Mouse (Mus musculus) liver, adult 2 months (tissue): ENCODE data around the gene Egf.

Experiments
- CTCF ChIP-seq: fragments of 200-500 bp; IDR thresholded peaks from 2 replicates; pipeline ENCODE4 v1.5.1; 2011; ENCODE audit warnings: low read depth, low read length, control low read depth
- POLR2A ChIP-seq: fragments of 200-500 bp; IDR thresholded peaks from 2 replicates; pipeline ENCODE4 v1.6.1; 2011; ENCODE audit warnings: low read length, control low read depth; ENCODE audit not compliant: insufficient read depth; ENCODE audit errors: extremely low read depth

DNA sequence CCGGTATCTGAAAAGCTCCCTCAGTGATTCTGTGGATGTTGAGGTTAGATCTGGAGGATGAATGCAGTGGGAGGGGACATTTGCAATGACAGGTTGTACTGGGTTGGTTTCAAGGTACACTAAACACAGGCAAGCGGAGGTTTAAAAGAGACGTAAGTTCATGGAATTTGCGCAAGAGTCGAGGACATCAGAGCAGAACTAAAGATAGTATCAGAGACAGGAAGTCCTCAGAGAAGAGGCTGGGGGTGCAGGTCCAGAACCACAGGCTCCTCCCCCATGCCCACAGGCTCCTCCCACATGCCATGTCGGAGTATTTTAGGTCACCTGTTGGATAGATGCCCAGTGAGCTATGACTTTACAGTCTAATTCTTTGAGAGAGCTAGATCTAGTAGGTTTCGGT is 96.3 kb downstream of the Egf start:
- TF ChIP-seq POLR2A, result no peak
- no peak for TF ChIP-seq CTCF
